Mouse (Mus musculus) MEL (cell line): ENCODE data around the gene Mab21l3.

ENCODE experiments used
- GATA1 ChIP-seq: IDR thresholded peaks from 2 replicates; pipeline ENCODE4 v1.6.1; 2011; ENCODE audit warnings: low read depth, low read length, improper control_type of control experiment
- JUND ChIP-seq: IDR thresholded peaks from 2 replicates; pipeline ENCODE4 v1.6.1; 2011; ENCODE audit warnings: low read depth, mild to moderate bottlenecking, improper control_type of control experiment, low read length
- SIN3A ChIP-seq: IDR thresholded peaks from 2 replicates; pipeline ENCODE4 v1.6.1; 2012; ENCODE audit warnings: low read length, improper control_type of control experiment, inconsistent platforms

- no peak for TF ChIP-seq SIN3A
- TF ChIP-seq JUND = no peak
- TF ChIP-seq GATA1 = no peak
Measured at GRCm38 (mm10) chr3:101860151-101860550, 11.4 kb upstream of the Mab21l3 start.
